Mouse (Mus musculus) liver, embryonic 13.5 days (tissue): ENCODE measurements around the gene Scamp2. TPM values are rescaled to one million over a fixed set of nuclear protein-coding genes. Genes with fewer than 3 reads are reported as not detected.

Experiments used
- ATAC-seq: fragments of 200-750 bp; cut with Nextera tagmentation; 2 replicates; pipeline ENCODE4 v1.8.0; 2017; ENCODE audit warnings: low read depth, mild to moderate bottlenecking, moderate number of reproducible peaks, moderate library complexity
- DNase-seq: peaks from one replicate; pipeline ENCODE4 v3.0.0; 2022
- H3K27ac ChIP-seq: fragments of 300-500 bp; sonication (generic); 2 replicates; pipeline ENCODE4 v1.5.1; 2015; ENCODE audit warnings: moderate library complexity, mild to moderate bottlenecking, inconsistent platforms
- H3K27me3 ChIP-seq: fragments of 300-500 bp; sonication (generic); 2 replicates; pipeline ENCODE4 v1.6.1; 2015; ENCODE audit warnings: mild to moderate bottlenecking, inconsistent platforms
- H3K36me3 ChIP-seq: fragments of 300-500 bp; sonication (generic); 2 replicates; pipeline ENCODE4 v1.6.1; 2015; ENCODE audit warnings: mild to moderate bottlenecking, inconsistent platforms
- H3K4me1 ChIP-seq: fragments of 300-500 bp; sonication (generic); replicated peaks from 2 replicates; pipeline ENCODE4 v1.6.1; 2015; ENCODE audit warnings: inconsistent platforms
- H3K4me2 ChIP-seq: fragments of 300-500 bp; sonication (generic); 2 replicates; pipeline ENCODE4 v1.6.1; 2015; ENCODE audit warnings: inconsistent platforms, mild to moderate bottlenecking, moderate library complexity
- H3K4me3 ChIP-seq: fragments of 300-500 bp; sonication (generic); replicated peaks from 2 replicates; pipeline ENCODE4 v1.5.1; 2015; ENCODE audit warnings: mild to moderate bottlenecking, inconsistent platforms
- H3K9ac ChIP-seq: fragments of 300-500 bp; sonication (generic); 2 replicates; pipeline ENCODE4 v1.6.1; 2015; ENCODE audit warnings: mild to moderate bottlenecking, inconsistent platforms
- H3K9me3 ChIP-seq: fragments of 300-500 bp; sonication (generic); replicated peaks from 2 replicates; pipeline ENCODE4 v1.6.1; 2016; ENCODE audit warnings: inconsistent platforms
- WGBS: fragments of 180-500 bp; shearing (Covaris S2); methylation state at CpG from one replicate; pipeline ENCODE4 v1.1.7; 2015; ENCODE audit not compliant: insufficient replicate concordance; 5-methylcytosine and 5-hydroxymethylcytosine counted together
- polyA plus RNA-seq: library from polyadenylated mRNA; unstranded; fragments of >200 nt; fragmentation: Nextera tagmentation; extraction: Ambion mirVana; gene quantifications from 2 replicates; pipeline ENCODE4 v1.2.1, GENCODE M21; 2015

The Scamp2 gene
- polyA plus RNA-seq, 1 experiment from 2014 or later, result 26.9 TPM

- Histone ChIP-seq H3K27ac (no peak overlapping the region), H3K4me2 (no peak overlapping the region), H3K36me3 (peaks cover 55% of the 10 kb centered on the region), H3K4me3 (no peak overlapping the region), H3K27me3 (no peaks in the 10 kb centered on the region), H3K9ac (no peak overlapping the region), H3K4me1 (peaks cover 14% of the 10 kb centered on the region), H3K9me3 (no peaks in the 10 kb centered on the region)
- DNase-seq (no peak), ATAC-seq (no peak)
- 90% methylated on average over 1 of the region's 1 CpGs for WGBS
Observed at GRCm38 (mm10) chr9:57531946-57532345, 28.8 kb upstream of the Scamp2 start.

GRCm38 (mm10) chr9:57536362-57536761 lies 24.4 kb upstream of the Scamp2 start:
- Histone ChIP-seq H3K27me3 (no peaks in the 10 kb centered on the region), H3K36me3 (peaks cover 54% of the 10 kb centered on the region), H3K9ac (peak overlapping the region; percentile 94), H3K4me1 (peaks cover 36% of the 10 kb centered on the region), H3K9me3 (no peaks in the 10 kb centered on the region), H3K4me3 (peak overlapping the region; percentile 91; the same call in 1 of the 2 replicates), H3K27ac (no peak overlapping the region), H3K4me2 (peak overlapping the region; percentile 95)
- DNase-seq (no peak), ATAC-seq (no peak)
- 82% methylated on average over 5 of the region's 5 CpGs for WGBS

- Histone ChIP-seq H3K27ac (peak within 1 kb of the TSS; percentile 85), H3K4me3 (peak within 1 kb of the TSS; percentile 91), H3K4me1 (peaks cover 40% of the 10 kb centered on the region), H3K36me3 (peaks cover 49% of the 10 kb centered on the region), H3K27me3 (no peaks in the 10 kb centered on the region), H3K9ac (peak within 1 kb of the TSS; percentile 94), H3K9me3 (no peaks in the 10 kb centered on the region), H3K4me2 (peak within 1 kb of the TSS; percentile 95)
- ATAC-seq (peak; percentile 89), DNase-seq (peak; percentile 86)
- WGBS, result 2% methylated on average over 45 of the region's 45 CpGs
Observed at GRCm38 (mm10) chr9:57537044-57537727, 23.6 kb upstream of the Scamp2 start, which contains the start of gene Fam219b. Fam219b (plus strand) TSS chr9:57537528.

- peak overlapping the region; percentile 85 for H3K27ac ChIP-seq
- no peaks in the 10 kb centered on the region for H3K9me3 ChIP-seq
- H3K4me1 ChIP-seq, result peaks cover 40% of the 10 kb centered on the region
- peak overlapping the region; percentile 91 for H3K4me3 ChIP-seq
- H3K36me3 ChIP-seq, result peaks cover 49% of the 10 kb centered on the region
- DNase-seq (no peak), ATAC-seq (peak; percentile 55)
- H3K4me2 ChIP-seq, result peak overlapping the region; percentile 95
- WGBS, result under 1% methylated on average over 23 of the region's 24 CpGs
- peak overlapping the region; percentile 94 for H3K9ac ChIP-seq
- no peaks in the 10 kb centered on the region for H3K27me3 ChIP-seq
Observed at GRCm38 (mm10) chr9:57537728-57538181, 23.0 kb upstream of the Scamp2 start.

GRCm38 (mm10) chr9:57539550-57539949 lies 21.2 kb upstream of the Scamp2 start:
- no peak overlapping the region for H3K27ac ChIP-seq
- H3K36me3 ChIP-seq, result peaks cover 54% of the 10 kb centered on the region
- no peak overlapping the region for H3K4me3 ChIP-seq
- no peaks in the 10 kb centered on the region for H3K9me3 ChIP-seq
- no peaks in the 10 kb centered on the region for H3K27me3 ChIP-seq
- WGBS, result 87% methylated on average over 2 of the region's 2 CpGs
- DNase-seq (no peak), ATAC-seq (no peak)
- H3K9ac ChIP-seq, result no peak overlapping the region
- H3K4me2 ChIP-seq, result no peak overlapping the region
- peaks cover 40% of the 10 kb centered on the region for H3K4me1 ChIP-seq

- Histone ChIP-seq H3K4me2 (no peak overlapping the region), H3K36me3 (peaks cover 61% of the 10 kb centered on the region), H3K27ac (no peak overlapping the region), H3K4me1 (peaks cover 35% of the 10 kb centered on the region), H3K9me3 (no peaks in the 10 kb centered on the region), H3K27me3 (no peaks in the 10 kb centered on the region), H3K4me3 (no peak overlapping the region), H3K9ac (no peak overlapping the region)
- ATAC-seq (no peak), DNase-seq (no peak)
- WGBS, result 13% methylated on average over 1 of the region's 1 CpGs
Observed at GRCm38 (mm10) chr9:57541312-57541711, 19.4 kb upstream of the Scamp2 start.

- ATAC-seq, result no peak
- H3K9me3 ChIP-seq, result no peaks in the 10 kb centered on the region
- no peak overlapping the region for H3K27ac ChIP-seq
- no peak for DNase-seq
- H3K4me2 ChIP-seq, result no peak overlapping the region
- WGBS, result 80% methylated on average over 3 of the region's 3 CpGs
- H3K4me3 ChIP-seq, result no peak overlapping the region
- peaks cover 67% of the 10 kb centered on the region for H3K36me3 ChIP-seq
- no peaks in the 10 kb centered on the region for H3K27me3 ChIP-seq
- H3K4me1 ChIP-seq, result peaks cover 35% of the 10 kb centered on the region
- no peak overlapping the region for H3K9ac ChIP-seq
Observed at GRCm38 (mm10) chr9:57543951-57544350, 16.8 kb upstream of the Scamp2 start.

- Histone ChIP-seq H3K9ac (peak overlapping the region; percentile 33; the same call in 1 of the 2 replicates), H3K36me3 (peaks cover 57% of the 10 kb centered on the region), H3K4me1 (peaks cover 40% of the 10 kb centered on the region), H3K4me2 (peak overlapping the region; percentile 22), H3K27ac (peak overlapping the region; percentile 13; the same call in 1 of the 2 replicates), H3K9me3 (no peaks in the 10 kb centered on the region), H3K27me3 (no peaks in the 10 kb centered on the region), H3K4me3 (no peak overlapping the region)
- DNase-seq (no peak), ATAC-seq (peak; percentile 69)
- 13% methylated on average over 5 of the region's 5 CpGs for WGBS
Observed at GRCm38 (mm10) chr9:57547287-57547686, 13.5 kb upstream of the Scamp2 start.

- H3K9ac ChIP-seq, result 0 out of 2 replicates have a peak overlapping the region, but pooled peaks have one; percentile 1
- H3K4me3 ChIP-seq, result no peak overlapping the region
- H3K4me2 ChIP-seq, result peak overlapping the region; percentile 22
- peak overlapping the region; percentile 13; the same call in 1 of the 2 replicates for H3K27ac ChIP-seq
- WGBS, result 71% methylated on average over 11 of the region's 11 CpGs
- no peaks in the 10 kb centered on the region for H3K27me3 ChIP-seq
- H3K36me3 ChIP-seq, result peaks cover 51% of the 10 kb centered on the region
- peaks cover 41% of the 10 kb centered on the region for H3K4me1 ChIP-seq
- H3K9me3 ChIP-seq, result no peaks in the 10 kb centered on the region
- ATAC-seq (no peak), DNase-seq (no peak)
Observed at GRCm38 (mm10) chr9:57547869-57548268, 12.9 kb upstream of the Scamp2 start.

GRCm38 (mm10) chr9:57549186-57549585 lies 11.6 kb upstream of the Scamp2 start:
- Histone ChIP-seq H3K4me3 (no peak overlapping the region), H3K27ac (no peak overlapping the region), H3K9ac (no peak overlapping the region), H3K9me3 (no peaks in the 10 kb centered on the region), H3K4me1 (peaks cover 41% of the 10 kb centered on the region), H3K27me3 (no peaks in the 10 kb centered on the region), H3K4me2 (no peak overlapping the region), H3K36me3 (peaks cover 38% of the 10 kb centered on the region)
- DNase-seq (no peak), ATAC-seq (no peak)
- 92% methylated on average over 4 of the region's 4 CpGs for WGBS

GRCm38 (mm10) chr9:57550126-57550862 lies 10.4 kb upstream of the Scamp2 start:
- H3K9me3 ChIP-seq, result no peaks in the 10 kb centered on the region
- DNase-seq, result no peak
- WGBS, result 70% methylated on average over 11 of the region's 11 CpGs
- no peak overlapping the region for H3K4me3 ChIP-seq
- H3K27ac ChIP-seq, result no peak overlapping the region
- peaks cover 41% of the 10 kb centered on the region for H3K4me1 ChIP-seq
- H3K9ac ChIP-seq, result no peak overlapping the region
- peaks cover 30% of the 10 kb centered on the region for H3K36me3 ChIP-seq
- H3K27me3 ChIP-seq, result no peaks in the 10 kb centered on the region
- no peak overlapping the region for H3K4me2 ChIP-seq
- no peak for ATAC-seq
